Mouse (Mus musculus) monocyte, adult 2 months (primary cell): Measurements from ENCODE around the gene Lamtor2.
A peak's percentile ranks its signal among the peaks of the same experiment; 100 is the strongest.

Experiments used
- DNase-seq, 2 experiments: peaks; one replicate each; pipeline ENCODE4 v3.0.0; 2022; ENCODE audit warnings: low spot score in 2 of 2, low read depth in 1 of 2

Gene Lamtor2

GRCm38 (mm10) chr3:88505765-88506164 is 47.1 kb downstream of the Lamtor2 start:
- no peak for DNase-seq

- DNase-seq, result no peak
These were observed 47.8 kb downstream of the Lamtor2 start for GRCm38 (mm10) chr3:88505081-88505480.

GRCm38 (mm10) chr3:88503881-88504746 is 48.8 kb downstream of the Lamtor2 start:
- no peak for DNase-seq

GRCm38 (mm10) chr3:88503505-88503863 is 49.4 kb downstream of the Lamtor2 start:
- DNase-seq, result no peak

GRCm38 (mm10) chr3:88502641-88503504 is 50.0 kb downstream of the Lamtor2 start:
- peak in 1 of 2 experiments; percentile 44 for DNase-seq

GRCm38 (mm10) chr3:88502031-88502571 is 50.8 kb downstream of the Lamtor2 start:
- no peak for DNase-seq

- no peak for DNase-seq
These were observed 51.4 kb downstream of the Lamtor2 start for GRCm38 (mm10) chr3:88501366-88502030.

GRCm38 (mm10) chr3:88500655-88501365 is 52.1 kb downstream of the Lamtor2 start:
- no peak for DNase-seq

- DNase-seq, result no peak
These were observed 52.8 kb downstream of the Lamtor2 start for GRCm38 (mm10) chr3:88500087-88500486.
